Mouse (Mus musculus) brain, embryonic 14.5 days (tissue): ENCODE data around the gene Scin.

Source experiments
- CTCF ChIP-seq: fragments of 200-500 bp; IDR thresholded peaks from 2 replicates; pipeline ENCODE4 v1.5.1; 2012; ENCODE audit warnings: inconsistent platforms, mild to moderate bottlenecking, moderate library complexity, borderline replicate concordance; ENCODE audit not compliant: insufficient read depth, insufficient read length; ENCODE audit errors: extremely low read depth
- POLR2A ChIP-seq: fragments of 200-500 bp; IDR thresholded peaks from 2 replicates; pipeline ENCODE4 v1.6.1; 2012; ENCODE audit warnings: mild to moderate bottlenecking, inconsistent platforms, borderline replicate concordance; ENCODE audit not compliant: poor library complexity, insufficient read depth, insufficient read length, severe bottlenecking; ENCODE audit errors: extremely low read depth

DNA sequence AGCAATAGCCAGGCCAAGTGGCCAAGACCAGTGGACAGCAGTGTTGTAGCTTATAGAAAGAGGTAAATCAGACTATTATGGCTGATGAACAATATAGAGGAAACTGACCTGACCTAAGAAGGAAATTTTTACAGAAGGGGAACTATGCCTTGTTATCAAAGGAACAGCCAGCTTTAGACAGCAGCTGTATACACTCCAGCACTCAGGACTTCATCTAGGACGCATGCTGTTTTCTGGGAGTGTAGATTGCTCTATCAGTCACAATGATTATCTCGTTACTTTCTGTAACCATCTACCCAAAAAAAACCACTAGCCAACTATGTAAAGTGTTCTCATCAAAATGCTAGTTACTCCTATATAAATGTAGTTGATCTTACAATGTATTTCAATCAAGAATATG is 34.6 kb downstream of the Scin start:
- TF ChIP-seq CTCF (no peak), POLR2A (no peak)
